Mouse (Mus musculus) stomach, postnatal 0 days (tissue): Measurements from ENCODE around the gene Ube2ql1. TPM values are rescaled to one million over a fixed set of nuclear protein-coding genes. Genes with fewer than 3 reads are reported as not detected.

Experiments used
- ATAC-seq: fragments of 200-750 bp; cut with Nextera tagmentation; 2 replicates; pipeline ENCODE4 v1.8.0; 2017; ENCODE audit not compliant: low FRiP score, low TSS enrichment
- DNase-seq: peaks from one replicate; pipeline ENCODE4 v3.0.0-alpha.2; 2016; ENCODE audit warnings: low spot score
- H3K27ac ChIP-seq: fragments of 300-500 bp; sonication (generic); replicated peaks from 2 replicates; pipeline ENCODE4 v1.5.1; 2014; ENCODE audit warnings: mild to moderate bottlenecking, control low read depth
- H3K27me3 ChIP-seq: fragments of 300-500 bp; sonication (generic); 2 replicates; pipeline ENCODE4 v1.6.1; 2014; ENCODE audit warnings: low read length; ENCODE audit not compliant: control insufficient read depth, insufficient read depth
- H3K36me3 ChIP-seq: fragments of 300-500 bp; sonication (generic); 2 replicates; pipeline ENCODE4 v1.6.1; 2014; ENCODE audit warnings: low read length, mixed read lengths; ENCODE audit not compliant: control insufficient read depth, insufficient read depth
- H3K4me1 ChIP-seq: fragments of 300-500 bp; sonication (generic); replicated peaks from 2 replicates; pipeline ENCODE4 v1.6.1; 2014; ENCODE audit warnings: antibody characterized with exemption; ENCODE audit not compliant: control insufficient read depth, insufficient read depth
- H3K4me2 ChIP-seq: fragments of 300-500 bp; sonication (generic); replicated peaks from 2 replicates; pipeline ENCODE4 v1.6.1; 2014; ENCODE audit warnings: low read depth, mild to moderate bottlenecking, control low read depth, moderate library complexity
- H3K4me3 ChIP-seq: fragments of 300-500 bp; sonication (generic); 2 replicates; pipeline ENCODE4 v1.5.1; 2014; ENCODE audit warnings: low read depth, low read length, control low read depth
- H3K9ac ChIP-seq: fragments of 300-500 bp; sonication (generic); 2 replicates; pipeline ENCODE4 v1.6.1; 2014; ENCODE audit warnings: mild to moderate bottlenecking, low read length, control low read depth, mixed read lengths
- H3K9me3 ChIP-seq: fragments of 300-500 bp; sonication (generic); 2 replicates; pipeline ENCODE4 v1.6.1; 2016; ENCODE audit warnings: low read length; ENCODE audit not compliant: control insufficient read depth
- CTCF ChIP-seq: IDR thresholded peaks from 2 replicates; pipeline ENCODE4 v1.5.1; 2016; ENCODE audit warnings: antibody characterized with exemption, low read depth, mild to moderate bottlenecking, moderate library complexity
- EP300 ChIP-seq: optimal IDR thresholded peaks from 2 replicates; pipeline ENCODE3; 2016; ENCODE audit warnings: antibody characterized with exemption
- WGBS: fragments of 180-500 bp; shearing (Covaris S2); extraction: QIAGEN DNeasy Blood & Tissue Kit; methylation state at CpG from one replicate; pipeline ENCODE4 v1.1.7; 2014; 5-methylcytosine and 5-hydroxymethylcytosine counted together
- polyA plus RNA-seq: library from polyadenylated mRNA; unstranded; fragments of >200 nt; fragmentation: Nextera tagmentation; extraction: Ambion mirVana; gene quantifications from 2 replicates; pipeline ENCODE4 v1.2.1, GENCODE M21; 2015

Gene Ube2ql1
- polyA plus RNA-seq, 1 experiment from 2014 or later, result 0.10 TPM

DNA sequence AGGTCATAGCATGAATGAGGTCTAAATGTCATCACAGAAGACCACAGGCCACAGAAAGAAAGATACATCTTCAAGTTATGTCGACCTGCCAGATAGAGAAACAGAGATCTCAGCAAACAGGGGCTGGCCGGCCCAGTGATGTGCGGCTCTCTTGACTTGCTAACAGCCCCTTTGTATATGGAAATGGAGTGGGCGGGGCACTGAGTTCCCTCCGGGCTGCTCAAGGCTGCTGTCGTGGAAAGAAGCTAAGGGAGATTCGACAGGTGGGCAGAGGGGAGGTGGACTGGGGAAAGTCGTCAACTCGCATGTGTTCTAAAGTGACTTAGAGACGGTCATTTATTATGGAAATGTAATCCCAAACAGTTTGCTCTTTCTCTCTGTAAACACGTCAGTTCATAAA lies 36.2 kb downstream of the Ube2ql1 start:
- H3K36me3 ChIP-seq, result no peaks in the 10 kb centered on the region
- H3K4me3 ChIP-seq, result no peak overlapping the region
- DNase-seq (no peak), ATAC-seq (no peak)
- no peaks in the 10 kb centered on the region for H3K27me3 ChIP-seq
- H3K9ac ChIP-seq, result no peak overlapping the region
- WGBS, result 13% methylated on average over 11 of the region's 11 CpGs
- H3K4me2 ChIP-seq, result no peak overlapping the region
- TF ChIP-seq EP300 (no peak), CTCF (no peak)
- no peak overlapping the region for H3K27ac ChIP-seq
- no peaks in the 10 kb centered on the region for H3K9me3 ChIP-seq
- H3K4me1 ChIP-seq, result no peaks in the 10 kb centered on the region

DNA sequence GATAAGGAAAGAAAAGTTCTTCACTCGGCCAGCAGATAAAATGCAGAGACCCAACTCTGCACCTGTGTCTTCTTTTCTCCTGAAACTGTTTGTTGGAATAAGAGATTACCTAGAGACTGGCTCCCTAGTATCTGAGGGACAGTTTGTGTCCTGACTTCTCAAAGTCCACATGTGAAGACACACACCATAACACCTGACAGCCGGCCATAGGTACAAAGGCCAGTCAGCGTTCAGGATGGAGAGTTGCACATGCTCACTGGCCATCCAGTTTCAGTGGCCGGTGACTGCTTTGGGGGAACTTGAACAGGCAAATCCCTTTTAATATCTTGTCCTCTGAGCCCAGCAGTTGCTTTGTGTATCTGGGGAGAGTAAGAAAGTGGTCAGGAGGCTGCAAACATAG lies 38.3 kb downstream of the Ube2ql1 start:
- no peak for TF ChIP-seq EP300
- no peak for TF ChIP-seq CTCF
- WGBS, result 77% methylated on average over 4 of the region's 4 CpGs
- ATAC-seq, result no peak
- Histone ChIP-seq H3K4me3 (no peak overlapping the region), H3K27ac (no peak overlapping the region), H3K4me1 (no peaks in the 10 kb centered on the region), H3K36me3 (no peaks in the 10 kb centered on the region), H3K9me3 (no peaks in the 10 kb centered on the region), H3K9ac (no peak overlapping the region), H3K4me2 (no peak overlapping the region), H3K27me3 (no peaks in the 10 kb centered on the region)
- DNase-seq, result no peak

DNA sequence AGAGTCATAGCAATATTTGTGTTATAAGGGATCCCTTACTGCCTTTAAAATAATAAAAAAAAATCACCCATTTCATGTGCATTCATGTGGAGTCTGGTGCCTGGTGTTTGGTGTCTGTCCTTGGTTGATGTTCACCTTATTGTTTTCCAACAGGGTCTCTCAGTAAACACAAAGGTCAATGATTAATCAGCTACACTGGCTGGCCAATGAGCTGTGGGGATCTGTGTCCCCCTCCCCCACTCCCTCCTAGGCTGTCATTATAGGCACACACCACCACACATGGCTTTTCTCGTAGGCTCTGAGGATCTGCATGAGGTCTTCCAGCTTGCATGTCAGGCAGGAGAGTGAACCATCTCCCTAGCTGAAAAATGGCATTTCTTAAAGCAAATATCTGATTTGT lies 38.9 kb downstream of the Ube2ql1 start:
- 33% methylated on average over 1 of the region's 1 CpGs for WGBS
- DNase-seq, result no peak
- H3K4me3 ChIP-seq, result no peak overlapping the region
- H3K27me3 ChIP-seq, result no peaks in the 10 kb centered on the region
- H3K27ac ChIP-seq, result no peak overlapping the region
- no peaks in the 10 kb centered on the region for H3K4me1 ChIP-seq
- H3K36me3 ChIP-seq, result no peaks in the 10 kb centered on the region
- no peak overlapping the region for H3K9ac ChIP-seq
- no peak for ATAC-seq
- no peaks in the 10 kb centered on the region for H3K9me3 ChIP-seq
- H3K4me2 ChIP-seq, result no peak overlapping the region
- TF ChIP-seq CTCF (no peak), EP300 (no peak)

DNA sequence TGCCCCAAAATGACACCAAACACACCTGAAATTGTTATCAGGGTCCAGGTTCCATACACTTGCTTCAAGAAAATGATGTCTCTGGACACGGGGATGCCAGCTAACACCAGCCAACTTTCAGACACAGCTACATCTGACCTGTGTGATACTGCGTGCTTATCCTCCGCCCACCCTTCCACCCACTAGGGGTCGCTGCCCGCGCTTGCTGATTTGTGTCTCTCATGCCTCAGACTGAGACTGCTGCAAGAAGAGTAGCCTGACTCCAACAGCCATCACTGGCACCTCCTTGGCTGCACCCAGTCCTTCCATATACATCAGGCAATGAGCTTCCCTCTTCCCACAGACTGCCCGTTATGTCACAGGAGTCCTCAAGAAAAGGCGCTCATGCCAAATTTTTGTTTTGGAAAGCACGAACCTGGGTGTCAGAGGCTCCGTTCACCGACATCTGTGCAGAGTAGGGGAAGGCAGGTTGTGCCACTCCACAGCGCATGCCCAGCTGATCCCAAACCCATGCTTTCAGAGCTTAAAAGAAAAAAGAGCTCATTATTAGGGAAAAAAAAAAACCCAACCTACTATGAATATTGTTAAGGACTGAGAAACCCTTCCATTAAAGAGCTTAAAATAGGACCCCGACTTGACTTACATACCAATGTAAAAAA lies 43.2 kb downstream of the Ube2ql1 start:
- peak; percentile 65 for DNase-seq
- H3K36me3 ChIP-seq, result no peaks in the 10 kb centered on the region
- no peak for ATAC-seq
- no peak overlapping the region for H3K4me2 ChIP-seq
- H3K27me3 ChIP-seq, result no peaks in the 10 kb centered on the region
- 37% methylated on average over 13 of the region's 13 CpGs for WGBS
- no peaks in the 10 kb centered on the region for H3K9me3 ChIP-seq
- H3K27ac ChIP-seq, result no peak overlapping the region
- H3K4me1 ChIP-seq, result no peaks in the 10 kb centered on the region
- TF ChIP-seq EP300 (no peak), CTCF (peak; percentile 83)
- no peak overlapping the region for H3K4me3 ChIP-seq
- no peak overlapping the region for H3K9ac ChIP-seq

GRCm38 (mm10) chr13:69691074-69691473 lies 48.6 kb downstream of the Ube2ql1 start:
- H3K9ac ChIP-seq, result no peak overlapping the region
- ATAC-seq, result no peak
- WGBS, result 35% methylated on average over 7 of the region's 7 CpGs

DNA sequence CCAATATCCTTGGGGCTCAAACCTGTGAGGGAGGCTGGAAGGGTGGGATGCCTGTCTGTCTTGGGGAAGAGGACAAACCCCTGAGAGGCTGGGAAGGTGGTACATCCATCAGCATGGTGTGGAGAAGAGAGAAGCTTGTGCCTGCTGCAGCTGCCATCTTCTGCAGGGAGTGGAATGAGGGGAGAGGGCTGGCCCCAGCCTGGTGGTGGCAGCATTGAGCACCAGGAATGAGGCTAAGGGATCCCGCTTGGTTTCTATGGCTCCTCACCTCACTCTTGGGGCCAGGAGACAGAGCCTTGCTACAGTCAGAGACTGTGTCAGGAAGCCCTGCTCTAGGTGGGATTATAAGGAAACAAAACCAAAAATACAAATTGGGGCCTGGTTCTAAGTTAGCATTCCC lies 52.7 kb downstream of the Ube2ql1 start:
- ATAC-seq, result no peak

More at GRCm38 (mm10) chr13:69691074-69691473, 48.6 kb downstream of the Ube2ql1 start:
- Histone ChIP-seq H3K27ac (no peak overlapping the region), H3K4me1 (no peaks in the 10 kb centered on the region), H3K36me3 (no peaks in the 10 kb centered on the region), H3K4me2 (no peak overlapping the region), H3K4me3 (no peak overlapping the region), H3K9me3 (no peaks in the 10 kb centered on the region), H3K27me3 (no peaks in the 10 kb centered on the region)
- peak; percentile 62 for DNase-seq
- no peak for TF ChIP-seq EP300
- peak; percentile 76 for TF ChIP-seq CTCF

More for the DNA sequence above, 52.7 kb downstream of the Ube2ql1 start:
- no peak for TF ChIP-seq EP300
- peak; percentile 52 for TF ChIP-seq CTCF
- no peak overlapping the region for H3K4me2 ChIP-seq
- H3K27ac ChIP-seq, result no peak overlapping the region
- H3K9me3 ChIP-seq, result no peaks in the 10 kb centered on the region
- no peak for DNase-seq
- 50% methylated on average over 1 of the region's 1 CpGs for WGBS
- no peaks in the 10 kb centered on the region for H3K27me3 ChIP-seq
- no peak overlapping the region for H3K4me3 ChIP-seq
- no peaks in the 10 kb centered on the region for H3K4me1 ChIP-seq
- no peak overlapping the region for H3K9ac ChIP-seq
- H3K36me3 ChIP-seq, result no peaks in the 10 kb centered on the region
